Mouse (Mus musculus) limb, embryonic 10.5 days (tissue): ENCODE measurements around the gene Cntrob. TPM values are rescaled to one million over a fixed set of nuclear protein-coding genes. Genes with fewer than 3 reads are reported as not detected.

Experiments
- DNase-seq: peaks from one replicate; pipeline ENCODE4 v3.0.0-alpha.2; 2017; ENCODE audit warnings: low spot score
- H3K27ac ChIP-seq: fragments of 300-500 bp; sonication (generic); 2 replicates; pipeline ENCODE4 v1.5.1; 2016; ENCODE audit warnings: mild to moderate bottlenecking
- H3K27me3 ChIP-seq: fragments of 300-500 bp; sonication (generic); 2 replicates; pipeline ENCODE4 v1.6.1; 2016; ENCODE audit warnings: low read depth, mild to moderate bottlenecking; ENCODE audit not compliant: poor library complexity, severe bottlenecking
- H3K36me3 ChIP-seq: fragments of 300-500 bp; sonication (generic); 2 replicates; pipeline ENCODE4 v1.6.1; 2016; ENCODE audit warnings: mild to moderate bottlenecking, moderate library complexity
- H3K4me1 ChIP-seq: fragments of 300-500 bp; sonication (generic); 2 replicates; pipeline ENCODE4 v1.6.1; 2016
- H3K4me3 ChIP-seq: fragments of 300-500 bp; sonication (generic); 2 replicates; pipeline ENCODE4 v1.5.1; 2016; ENCODE audit warnings: mild to moderate bottlenecking, moderate library complexity
- H3K9me3 ChIP-seq: fragments of 300-500 bp; sonication (generic); replicated peaks from 2 replicates; pipeline ENCODE4 v1.6.1; 2016; ENCODE audit warnings: mild to moderate bottlenecking
- WGBS: fragments of 180-500 bp; shearing (Covaris S2); methylation state at CpG from one replicate; pipeline ENCODE4 v1.1.7; 2016; 5-methylcytosine and 5-hydroxymethylcytosine counted together
- polyA plus RNA-seq: library from polyadenylated mRNA; unstranded; fragments of >200 nt; fragmentation: Nextera tagmentation; extraction: Ambion mirVana; gene quantifications from 2 replicates; pipeline ENCODE4 v1.2.1, GENCODE M21; 2016

Gene Cntrob
- polyA plus RNA-seq, 1 experiment from 2014 or later, result 36.2 TPM

DNA sequence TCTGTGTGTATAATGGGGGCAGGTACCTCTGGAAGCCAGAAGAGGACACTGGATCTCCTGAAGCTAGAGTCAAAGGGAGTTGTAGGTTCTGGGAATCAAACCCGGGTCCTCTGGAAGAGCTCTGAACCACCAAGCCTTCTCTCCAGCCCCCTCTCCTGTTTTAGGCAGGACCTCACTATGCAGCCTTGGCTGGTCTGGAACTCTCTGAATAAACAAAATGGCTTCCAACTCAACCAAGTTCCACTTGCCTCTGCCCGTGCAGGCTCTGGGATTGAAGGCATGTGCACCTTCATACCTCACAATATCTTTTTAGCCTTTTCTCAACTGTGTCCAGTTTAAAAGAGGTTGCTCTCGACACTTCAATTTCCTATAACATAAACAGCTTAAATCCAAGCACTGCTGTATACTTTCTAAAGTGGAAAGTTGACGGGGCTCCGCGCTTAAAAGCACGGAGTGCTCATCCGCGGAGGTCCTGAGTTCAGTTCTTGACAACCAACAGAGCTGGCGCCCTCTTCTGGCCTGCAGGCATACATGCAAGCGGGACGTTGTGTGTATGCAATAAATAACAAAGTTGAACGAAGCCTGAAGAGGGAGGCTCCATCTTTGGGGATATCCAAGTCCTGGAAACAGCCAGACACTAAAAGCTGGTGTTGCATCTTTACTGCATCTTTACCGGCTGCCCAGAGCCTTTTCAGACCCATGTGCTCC, 72.3 kb downstream of the Cntrob start:
- peaks cover 10% of the 10 kb centered on the region for H3K4me1 ChIP-seq
- no peaks in the 10 kb centered on the region for H3K36me3 ChIP-seq
- DNase-seq, result no peak
- WGBS, result 61% methylated on average over 14 of the region's 14 CpGs
- H3K27me3 ChIP-seq, result peaks cover 7% of the 10 kb centered on the region; the same call in 1 of the 2 replicates
- H3K9me3 ChIP-seq, result no peaks in the 10 kb centered on the region
- H3K4me3 ChIP-seq, result no peak overlapping the region
- no peak overlapping the region for H3K27ac ChIP-seq

GRCm38 (mm10) chr11:69250106-69250505, 73.5 kb downstream of the Cntrob start:
- 82% methylated on average over 5 of the region's 5 CpGs for WGBS
- Histone ChIP-seq H3K9me3 (no peaks in the 10 kb centered on the region), H3K36me3 (no peaks in the 10 kb centered on the region), H3K4me1 (peaks cover 10% of the 10 kb centered on the region), H3K4me3 (no peak overlapping the region), H3K27me3 (peaks cover 7% of the 10 kb centered on the region; the same call in 1 of the 2 replicates), H3K27ac (no peak overlapping the region)
- DNase-seq, result no peak

Other genes with a start within 250 kb of the Cntrob start
- gene Vamp2, start 235.3 kb downstream of the Cntrob start, polyA plus RNA-seq, result 51.1 and 72.1 TPM in 2 replicates
- 10.3 and 10.8 TPM in 2 replicates for gene Per1, start 228.6 kb downstream of the Cntrob start, polyA plus RNA-seq
- 0.53 and 0.90 TPM in 2 replicates for gene Hes7, start 203.4 kb downstream of the Cntrob start, polyA plus RNA-seq
- 0.15 and 0.29 TPM in 2 replicates for gene 9130213A22Rik, start 201.2 kb downstream of the Cntrob start, polyA plus RNA-seq
- 0.28 and 0.39 TPM in 2 replicates for gene Aloxe3, start 197.9 kb downstream of the Cntrob start, polyA plus RNA-seq
- gene Alox12b, start 166.8 kb downstream of the Cntrob start, polyA plus RNA-seq, result 0.05 TPM in 1 of 2 replicates, not detected in the other
- gene Alox8, start 125.9 kb downstream of the Cntrob start, polyA plus RNA-seq, result 0.15 TPM in 1 of 2 replicates, not detected in the other
- gene Gucy2e, start 86.7 kb downstream of the Cntrob start, polyA plus RNA-seq, result not detected in 2 replicates
- 135 and 144 TPM in 2 replicates for gene Trappc1, start 205 bp upstream of the Cntrob start, polyA plus RNA-seq
- gene Kcnab3, start 2.5 kb upstream of the Cntrob start, polyA plus RNA-seq, result 0.93 and 1.4 TPM in 2 replicates
- gene Rnf227, start 16.7 kb upstream of the Cntrob start, polyA plus RNA-seq, result 14.2 and 20.6 TPM in 2 replicates
- 35.1 and 70.5 TPM in 2 replicates for gene Chd3, start 45.6 kb upstream of the Cntrob start, polyA plus RNA-seq
- 140 and 151 TPM in 2 replicates for gene Naa38, start 71.7 kb upstream of the Cntrob start, polyA plus RNA-seq
- 45.2 and 51.6 TPM in 2 replicates for gene Cyb5d1, start 71.9 kb upstream of the Cntrob start, polyA plus RNA-seq
- 23.0 and 24.7 TPM in 2 replicates for gene Tmem88, start 74.5 kb upstream of the Cntrob start, polyA plus RNA-seq
- 36.6 and 40.8 TPM in 2 replicates for gene Kdm6b, start 89.9 kb upstream of the Cntrob start, polyA plus RNA-seq
- 1.0 and 1.3 TPM in 2 replicates for gene Dnah2, start 225.3 kb upstream of the Cntrob start, polyA plus RNA-seq
- 44.2 and 55.2 TPM in 2 replicates for gene Efnb3, start 236.4 kb upstream of the Cntrob start, polyA plus RNA-seq